22 mouse cellular contexts compared by ENCODE assay signal in the genomic region with DNA sequence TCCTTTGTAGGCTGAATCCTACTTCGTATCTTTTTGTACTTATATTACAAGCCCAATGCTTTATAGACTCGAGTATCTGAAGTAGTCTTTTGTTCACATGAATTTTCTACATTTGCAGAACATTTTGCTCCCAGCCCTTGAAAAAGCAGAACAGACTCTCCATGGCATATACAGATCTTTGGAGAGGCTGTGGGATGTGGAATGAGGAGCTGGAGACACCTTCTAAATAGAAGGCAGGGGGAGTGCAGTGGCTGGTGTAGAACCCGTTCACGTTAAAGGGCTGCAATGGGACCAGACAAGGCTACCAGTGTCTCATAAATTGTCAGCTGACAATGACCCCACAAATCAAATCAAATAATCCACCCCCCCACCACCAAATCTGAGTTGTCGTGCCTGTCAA. TPM values are rescaled to one million over a fixed set of nuclear protein-coding genes. Genes with fewer than 3 reads are reported as not detected.
"Had no signal": no experiment of that assay in that cellular context is flagged by ENCODE, and none has a peak within 500 bp of the region (broad histone marks: within the 10 kb centered on the region; RNA-seq: fewer than 3 reads in every experiment).

No protein-coding gene starts in this region.

- DNase-seq: lung, adult 18-20 months; lung, embryonic 14.5 days; lung, postnatal 10 days; lung, postnatal 4 days; midbrain, embryonic 14.5 days; right cerebral cortex, postnatal 25 days; thymus, adult 18-20 months; thymus, postnatal 14 days; thymus, postnatal 36 days had no signal

- H3K4me1 ChIP-seq: stomach, embryonic 15.5 days had no signal

- H3K27ac ChIP-seq: liver, embryonic 14.5 days; midbrain, embryonic 12.5 days; neural tube, embryonic 13.5 days; neural tube, embryonic 15.5 days; stomach, embryonic 15.5 days had no signal

- H3K4me3 ChIP-seq: midbrain, embryonic 12.5 days; myocyte; neural tube, embryonic 13.5 days; neural tube, embryonic 15.5 days; stomach, embryonic 15.5 days had no signal

RNA-seq across cellular contexts. Expression of a gene that starts 5.8 kb away (rescaled TPM):
- total RNA-seq: megakaryocyte, adult 5-6 weeks; megakaryocyte-erythroid progenitor cell, adult 5-6 weeks had no signal
- polyA plus RNA-seq: liver, embryonic 16.5 days; lung, embryonic 14.5 days; lung, embryonic 16.5 days; spleen, adult 2 months; thymus, postnatal 0 days had no signal

RNA-seq across cellular contexts. Expression of a gene that starts 36.3 kb away (rescaled TPM):
- total RNA-seq: megakaryocyte, adult 5-6 weeks; megakaryocyte-erythroid progenitor cell, adult 5-6 weeks had no signal
- polyA plus RNA-seq: liver, embryonic 16.5 days; lung, embryonic 14.5 days; lung, embryonic 16.5 days; myocyte; neural tube, embryonic 11.5 days; neural tube, embryonic 13.5 days; thymus, postnatal 0 days had no signal

RNA-seq across cellular contexts. Expression of a gene that starts 44.0 kb away (rescaled TPM):
- total RNA-seq: megakaryocyte, adult 5-6 weeks; megakaryocyte-erythroid progenitor cell, adult 5-6 weeks had no signal
- polyA plus RNA-seq: liver, embryonic 14.5 days; liver, embryonic 16.5 days; lung, embryonic 14.5 days; lung, embryonic 16.5 days; midbrain, embryonic 12.5 days; midbrain, embryonic 14.5 days; myocyte; neural tube, embryonic 11.5 days; spleen, adult 2 months had no signal

RNA-seq across cellular contexts. Expression of a gene that starts 57.6 kb away (rescaled TPM):
- total RNA-seq: megakaryocyte, adult 5-6 weeks; megakaryocyte-erythroid progenitor cell, adult 5-6 weeks had no signal
- polyA plus RNA-seq: liver, embryonic 14.5 days; liver, embryonic 16.5 days; lung, embryonic 14.5 days had no signal
